Mouse (Mus musculus) gonadal fat pad, adult 2 months (tissue): ENCODE measurements at regions not wholly inside any gene's neighbourhood (a gene's known extent, or its start where the extent isn't known, plus 50 kb on each side); places are given as distances from the start of the nearest gene placed in this dataset.

Experiments
- DNase-seq: peaks from one replicate; pipeline ENCODE4 v3.0.0-alpha.2; 2012; ENCODE audit warnings: low read depth

DNA sequence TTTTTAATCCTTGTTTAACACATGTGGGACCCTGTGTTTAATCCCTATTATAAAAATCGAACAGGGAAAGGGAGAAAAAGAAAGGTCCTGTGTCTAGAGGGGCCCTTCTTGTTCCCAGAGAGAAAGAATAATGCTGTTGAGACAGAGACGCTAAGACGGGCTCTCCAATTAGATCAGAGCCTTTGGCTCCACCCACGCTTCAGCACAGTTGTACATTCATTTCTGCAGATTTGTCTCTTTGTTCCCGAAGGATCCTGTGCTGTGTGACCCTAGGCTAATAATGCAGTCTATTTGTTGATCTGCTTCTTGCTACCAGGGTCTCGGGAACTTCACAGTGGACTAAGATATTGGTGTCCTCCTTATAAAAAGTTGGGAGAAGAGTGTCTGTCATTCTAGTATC, 92.0 kb downstream of the Cdc5l start:
- DNase-seq = no peak

DNA sequence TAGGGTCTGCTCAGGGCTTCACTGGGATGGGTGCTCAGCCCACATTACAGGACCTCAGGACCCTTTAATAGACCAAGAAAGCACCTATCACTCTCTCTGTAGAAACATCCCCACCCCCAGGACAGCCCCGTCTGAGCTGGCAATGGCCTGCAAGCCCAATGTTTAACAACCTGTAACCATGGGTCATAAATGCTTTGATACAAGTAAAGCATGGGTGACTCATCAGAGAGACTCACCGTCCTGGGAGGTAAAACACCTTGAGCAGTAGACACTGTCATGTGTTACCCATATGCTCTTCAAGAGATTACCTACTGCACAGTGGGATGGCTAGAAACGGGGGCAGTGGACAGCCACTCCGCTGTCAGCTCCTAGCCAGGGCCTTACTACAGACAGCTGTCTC, 92.7 kb downstream of the Cdc5l start:
- DNase-seq = no peak

DNA sequence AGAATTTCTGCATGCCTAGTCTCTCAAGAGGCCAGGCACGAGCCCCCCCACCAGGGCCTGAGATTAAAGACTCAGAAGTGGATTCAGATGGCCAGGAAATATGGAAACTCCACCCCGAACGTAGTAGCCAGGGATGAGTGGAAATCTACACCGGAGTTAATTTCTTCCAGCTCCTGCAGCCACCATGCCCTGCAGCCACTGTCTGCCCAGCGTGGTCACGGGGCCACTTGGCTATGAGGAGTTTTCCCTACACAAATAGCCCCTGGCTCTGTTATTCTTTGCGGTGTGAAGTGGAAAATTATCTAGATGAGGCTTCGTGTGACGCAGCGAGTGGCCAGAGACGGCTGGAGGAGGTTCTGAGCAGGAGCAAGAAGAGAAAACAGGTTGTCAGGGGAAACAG, 94.3 kb downstream of the Cdc5l start:
- DNase-seq = no peak

DNA sequence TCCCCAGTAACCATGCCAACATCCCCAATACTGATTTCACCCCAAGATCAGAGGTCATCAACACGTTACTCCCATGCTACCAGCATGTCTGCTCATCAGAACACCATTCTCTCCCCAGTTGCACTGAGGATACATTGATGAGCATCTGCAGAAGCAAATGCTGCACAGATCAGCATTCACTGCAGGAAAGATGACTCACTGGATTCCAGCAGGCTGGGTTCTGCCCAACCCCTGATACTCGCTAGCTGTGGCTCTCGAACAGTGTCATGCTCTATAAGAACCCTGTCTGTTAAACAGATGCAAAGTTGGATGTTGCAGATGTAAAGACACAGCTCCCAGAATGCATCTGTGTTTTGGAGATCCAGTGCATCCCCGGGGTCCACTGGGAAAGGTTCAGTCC, 95.5 kb downstream of the Cdc5l start:
- DNase-seq = no peak

DNA sequence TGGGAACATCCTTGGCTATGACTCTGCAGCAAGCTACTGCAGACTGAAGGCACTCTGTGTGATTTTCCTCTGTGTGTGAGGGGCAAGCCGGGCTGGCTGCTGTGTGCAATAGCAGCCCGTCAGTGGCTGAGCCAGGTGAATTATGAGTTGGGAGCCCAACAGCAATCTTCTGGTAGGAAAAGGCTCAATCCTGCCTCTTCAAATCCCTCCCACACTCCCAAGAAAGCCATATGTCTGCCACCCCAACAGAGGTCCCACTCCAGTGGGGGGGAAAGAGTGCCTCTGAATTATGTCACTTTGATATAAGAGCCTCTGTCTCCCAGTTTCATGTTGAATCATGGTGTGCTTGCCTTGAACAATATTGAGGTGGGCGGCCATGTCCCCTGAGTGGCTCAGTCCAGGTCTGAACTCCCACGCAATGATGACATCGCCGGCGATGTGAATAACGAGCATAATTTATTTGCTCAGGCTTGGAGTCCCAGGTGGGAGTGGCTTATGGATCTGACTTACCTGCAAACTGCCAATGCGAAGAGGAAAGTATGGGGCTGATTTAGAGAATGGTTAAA, 97.9 kb downstream of the Cdc5l start:
- no peak for DNase-seq

DNA sequence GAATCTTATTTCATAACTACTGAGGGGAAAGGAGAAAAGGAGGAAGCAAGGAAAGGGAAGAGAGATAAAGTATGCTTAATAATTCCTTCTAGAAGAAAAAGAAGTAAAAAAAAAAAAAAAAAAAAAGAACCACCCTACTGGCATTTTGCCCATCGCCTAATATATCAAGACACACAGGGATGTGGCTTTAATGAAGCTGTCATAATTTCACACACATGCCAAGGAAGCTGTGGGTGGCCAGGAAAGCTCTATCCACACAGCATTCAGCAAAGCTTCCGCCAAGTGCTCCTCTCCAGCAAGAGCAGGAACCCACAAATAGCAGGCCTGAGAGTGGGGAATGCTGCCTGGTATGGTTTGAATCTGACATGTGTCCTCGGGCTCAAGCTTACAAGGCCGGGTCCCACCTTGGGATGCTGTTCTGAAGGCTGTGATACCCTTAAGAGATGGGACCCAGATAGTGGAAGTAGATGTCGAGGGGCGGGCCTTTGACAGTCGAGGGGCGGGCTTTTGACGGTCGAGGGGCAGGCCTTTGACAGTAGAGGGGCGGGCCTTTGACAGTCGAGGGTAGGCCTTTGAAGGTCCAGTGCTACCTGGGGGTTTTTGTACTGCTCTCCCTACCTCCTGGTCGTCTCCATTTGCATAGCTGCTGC, 98.7 kb downstream of the Cdc5l start:
- DNase-seq = no peak

DNA sequence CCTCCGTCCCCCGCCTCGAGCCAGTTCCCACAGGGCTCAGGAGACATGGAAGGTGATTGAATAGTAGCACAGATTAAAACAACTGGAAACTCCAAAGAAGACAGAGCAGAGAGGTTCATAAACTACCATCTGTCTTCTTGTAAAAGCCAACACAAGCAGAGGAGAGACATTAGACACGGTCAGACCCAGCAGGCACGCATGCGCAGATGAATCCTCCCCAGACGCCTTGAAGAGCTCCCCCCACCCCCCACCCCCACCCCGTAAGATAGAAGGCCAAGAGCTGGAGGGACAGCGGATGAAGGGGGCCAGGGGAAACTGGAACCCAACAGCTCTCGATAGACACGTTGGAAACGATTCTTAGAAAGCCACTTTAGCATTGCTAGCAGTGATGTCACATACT, 101.2 kb downstream of the Cdc5l start:
- DNase-seq = no peak

DNA sequence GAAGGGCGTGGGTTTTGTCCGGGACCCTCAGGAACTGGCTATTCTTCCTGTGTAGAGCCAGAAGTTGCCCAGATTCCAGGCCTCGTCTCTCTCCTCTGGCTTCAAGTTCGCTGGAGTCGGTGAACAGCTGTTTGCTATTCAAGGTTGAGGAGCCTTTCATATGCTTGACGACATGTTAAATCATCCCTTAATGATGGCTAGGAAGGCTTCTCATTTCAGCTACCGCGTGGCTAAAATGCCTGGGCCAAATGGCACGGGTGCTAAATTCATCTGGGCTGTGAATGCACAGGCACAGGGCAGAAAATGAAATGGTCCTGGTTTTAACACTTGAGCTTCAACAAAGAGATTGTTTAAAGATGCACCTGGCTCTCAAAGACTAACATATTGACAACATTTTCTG, 104.3 kb downstream of the Cdc5l start:
- no peak for DNase-seq

DNA sequence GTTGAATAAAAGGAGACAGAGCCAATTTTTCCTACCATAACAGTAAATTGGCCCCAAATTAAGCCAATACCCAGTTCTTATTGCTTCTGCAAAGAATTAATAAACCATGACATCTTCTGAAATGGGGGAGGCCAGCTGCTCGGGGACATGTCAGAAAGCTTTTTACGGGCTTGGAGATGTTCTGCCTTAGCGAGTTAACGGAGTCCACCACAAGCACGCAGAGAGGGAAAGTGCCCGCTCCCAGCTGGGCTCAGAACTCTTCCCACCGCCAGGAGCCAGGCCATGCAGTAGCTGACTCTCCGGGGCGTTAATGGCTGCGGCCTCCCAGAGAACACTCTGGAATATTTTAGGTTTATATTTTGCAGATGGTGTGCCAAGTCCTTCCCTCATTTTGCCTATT, 106.8 kb downstream of the Cdc5l start:
- no peak for DNase-seq

DNA sequence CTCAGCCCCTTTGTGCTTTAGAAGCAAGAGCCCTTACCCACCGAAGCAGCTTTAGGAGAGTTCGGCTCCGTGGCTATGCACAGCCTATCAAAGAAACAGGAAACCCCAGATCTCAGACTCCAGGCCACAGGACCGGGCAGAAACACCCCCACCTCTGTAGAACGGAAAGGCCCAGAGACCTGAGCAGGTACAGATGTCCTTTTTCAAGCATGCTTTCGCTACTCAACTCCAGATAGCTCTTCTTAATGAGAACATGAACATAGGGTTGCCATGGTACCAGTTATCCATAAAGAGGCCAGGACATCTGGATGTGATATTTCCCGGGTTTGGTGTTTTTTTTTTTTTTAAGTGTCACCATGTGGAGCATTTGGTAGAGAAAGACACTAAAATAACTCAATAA, 107.4 kb downstream of the Cdc5l start:
- no peak for DNase-seq

DNA sequence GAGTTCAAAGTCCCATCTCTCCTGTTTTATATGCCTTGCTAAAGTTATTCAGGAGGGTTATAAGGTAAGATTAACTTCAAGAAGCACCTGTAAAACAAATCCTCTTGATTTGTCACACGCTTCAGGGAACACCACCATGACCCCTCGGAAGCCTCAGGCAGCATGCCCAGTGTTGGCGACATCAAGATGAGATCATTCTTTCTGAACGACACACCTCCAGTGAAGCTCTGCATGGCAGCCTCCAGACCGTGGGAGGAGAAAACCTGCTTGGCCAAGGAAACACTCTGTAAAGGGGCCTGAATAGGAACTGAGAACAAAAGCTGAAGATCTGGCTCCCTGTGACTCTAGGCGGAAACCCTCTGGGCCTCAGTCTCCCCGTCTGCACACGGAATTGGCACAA, 110.7 kb downstream of the Cdc5l start:
- no peak for DNase-seq

DNA sequence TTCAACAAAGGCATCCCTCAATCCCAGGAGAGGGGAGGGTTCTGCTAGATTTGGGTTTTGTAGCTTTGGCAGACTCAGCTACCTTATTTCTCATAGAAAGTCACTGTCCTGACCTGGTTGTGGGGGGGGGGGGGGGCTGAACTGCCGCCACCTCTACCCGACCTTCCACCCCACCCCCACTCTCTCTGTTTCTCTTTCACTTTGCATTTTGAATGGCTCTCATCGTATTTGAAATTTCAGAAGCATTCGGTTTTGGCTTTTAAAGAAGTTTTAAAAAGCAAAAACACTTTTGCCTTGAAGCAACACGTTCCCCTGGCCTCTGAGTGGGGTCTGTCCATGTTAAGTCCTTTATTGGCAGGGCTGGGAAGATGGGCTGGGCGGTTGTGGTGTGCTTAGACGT, 113.5 kb downstream of the Cdc5l start:
- DNase-seq = no peak

DNA sequence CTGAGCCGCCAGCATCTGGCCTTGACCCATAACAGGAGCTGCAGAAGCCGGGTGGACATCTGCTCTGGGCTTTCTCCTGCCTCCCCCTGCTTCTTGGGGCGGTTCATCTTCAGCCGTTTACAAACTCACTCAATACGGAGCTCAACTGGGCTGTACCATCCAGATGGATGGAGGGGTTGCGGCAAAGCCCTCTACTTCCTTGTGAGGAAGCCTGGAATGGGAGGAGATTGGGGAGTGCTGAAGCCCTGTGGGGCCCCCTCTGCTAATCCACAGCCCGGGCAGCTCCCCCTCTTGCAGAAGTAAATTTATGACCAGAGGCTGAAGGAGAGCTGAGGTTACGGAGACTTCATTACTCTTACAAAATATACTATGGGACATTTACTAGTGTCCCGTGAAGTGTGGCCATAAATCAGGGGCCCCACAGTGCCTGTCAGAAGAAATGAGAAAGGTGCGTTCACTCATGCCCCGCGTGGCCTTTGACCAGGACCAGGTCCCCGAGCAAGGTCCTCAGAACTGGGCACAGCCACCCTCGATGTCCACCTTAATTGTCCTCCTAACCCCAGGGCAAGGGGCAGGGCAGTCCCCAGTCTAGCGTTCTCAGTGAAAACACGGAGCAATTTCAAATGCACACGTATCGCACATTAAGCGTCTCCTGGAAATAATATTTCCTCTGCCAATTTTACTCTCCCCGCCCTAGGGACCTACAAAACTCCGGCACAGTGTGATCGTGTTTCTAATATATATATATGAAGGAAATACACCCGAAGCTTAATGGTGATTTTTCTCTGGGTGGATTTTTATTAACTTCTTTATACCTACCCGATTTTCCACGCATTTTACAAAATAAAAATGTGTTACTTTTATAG, 115.1 kb downstream of the Cdc5l start:
- DNase-seq = no peak

DNA sequence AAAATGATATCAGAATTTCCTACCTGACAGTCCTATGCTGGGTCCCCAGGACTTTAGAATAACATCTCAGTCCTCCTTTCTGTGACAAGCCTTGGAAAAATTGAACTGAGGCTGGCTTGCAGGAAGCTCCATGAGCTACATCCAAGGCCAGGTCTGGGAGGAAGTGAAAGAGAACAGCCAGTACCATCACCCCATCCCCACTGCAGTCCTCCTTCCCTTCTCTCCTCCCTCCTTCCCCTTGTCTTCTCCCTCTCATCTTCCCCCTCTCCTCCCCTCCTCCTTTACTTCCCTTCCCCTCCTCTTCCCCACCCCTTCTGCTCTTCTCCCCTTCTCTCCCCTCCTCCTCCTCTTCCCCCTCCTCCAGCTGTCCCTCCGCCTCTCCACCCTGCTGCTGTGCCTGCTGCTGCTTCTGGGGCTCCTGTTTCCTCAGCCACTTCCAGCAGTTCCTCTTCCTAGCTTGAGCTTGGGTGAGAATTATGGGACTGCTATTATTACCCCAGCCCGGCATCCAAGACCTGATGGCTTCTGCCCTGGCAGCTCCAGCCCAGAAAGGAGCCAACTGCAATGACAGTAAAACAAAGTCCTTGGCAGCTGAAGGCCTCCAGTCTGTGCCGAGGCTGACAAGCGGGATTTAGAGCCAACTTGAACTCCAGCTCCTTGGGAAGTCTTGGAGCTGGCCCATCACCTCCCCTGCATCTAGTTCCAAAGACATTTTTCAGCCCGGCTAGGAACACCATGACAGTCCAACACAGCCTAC, 120.8 kb downstream of the Cdc5l start:
- peak; percentile 57 for DNase-seq

DNA sequence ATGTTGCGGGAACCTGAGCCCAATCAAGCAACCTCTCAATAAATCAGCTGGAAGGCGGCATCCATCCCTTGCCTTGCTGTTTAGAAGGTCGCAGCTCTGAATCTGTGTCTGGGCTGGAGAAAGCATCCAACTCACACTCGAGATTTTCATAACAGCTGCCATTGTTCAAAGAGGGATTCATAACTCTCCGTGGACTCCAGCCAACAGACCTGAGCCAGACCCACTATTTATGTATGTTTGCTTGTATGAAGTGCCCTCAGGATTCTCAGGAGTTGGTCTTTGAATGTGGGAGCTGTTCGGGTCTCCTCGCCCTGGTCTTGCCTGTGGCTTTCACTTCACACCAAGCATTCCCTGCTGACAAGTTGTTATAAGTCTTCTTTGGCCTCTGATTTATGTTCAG, 127.0 kb downstream of the Cdc5l start:
- no peak for DNase-seq

DNA sequence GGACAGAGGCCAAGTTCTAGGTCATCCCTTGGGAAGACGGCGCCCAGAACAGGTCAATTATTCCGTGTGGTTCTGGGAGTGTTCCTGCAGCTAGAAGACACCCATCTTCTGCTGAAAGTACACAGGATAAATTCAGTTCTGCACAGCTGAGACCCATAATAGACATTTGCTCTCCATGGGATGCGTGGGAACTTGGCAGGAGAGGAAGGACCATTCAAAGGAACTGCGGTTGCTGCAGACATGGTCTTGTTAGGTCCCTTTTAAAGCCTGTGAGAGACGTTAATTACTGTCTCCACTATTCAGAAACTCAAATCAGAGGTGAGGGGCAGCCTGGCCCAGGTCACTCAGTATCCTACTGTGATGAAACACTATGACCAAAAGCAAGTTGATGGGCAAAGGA, 130.4 kb downstream of the Cdc5l start:
- DNase-seq = no peak

DNA sequence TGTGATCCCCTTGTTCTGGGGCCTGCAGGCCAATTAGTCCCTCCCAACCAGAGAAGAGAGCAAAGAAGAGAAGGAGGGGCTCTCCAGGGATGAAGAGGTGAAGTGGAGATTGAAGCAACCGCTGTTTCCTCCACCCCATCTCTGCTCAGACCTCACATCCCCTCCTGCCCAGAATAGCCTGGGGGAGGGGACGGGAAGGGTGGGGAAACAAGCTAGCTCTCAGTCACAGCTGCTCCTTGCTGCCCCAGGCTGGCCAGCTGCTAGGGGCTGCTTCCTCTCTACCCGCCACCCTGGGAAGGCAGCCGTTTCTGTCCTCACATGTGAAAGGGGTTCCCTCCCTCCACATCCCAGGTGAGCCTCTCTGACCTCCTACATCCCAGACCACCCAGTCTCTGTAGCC, 135.2 kb downstream of the Cdc5l start:
- DNase-seq = no peak

DNA sequence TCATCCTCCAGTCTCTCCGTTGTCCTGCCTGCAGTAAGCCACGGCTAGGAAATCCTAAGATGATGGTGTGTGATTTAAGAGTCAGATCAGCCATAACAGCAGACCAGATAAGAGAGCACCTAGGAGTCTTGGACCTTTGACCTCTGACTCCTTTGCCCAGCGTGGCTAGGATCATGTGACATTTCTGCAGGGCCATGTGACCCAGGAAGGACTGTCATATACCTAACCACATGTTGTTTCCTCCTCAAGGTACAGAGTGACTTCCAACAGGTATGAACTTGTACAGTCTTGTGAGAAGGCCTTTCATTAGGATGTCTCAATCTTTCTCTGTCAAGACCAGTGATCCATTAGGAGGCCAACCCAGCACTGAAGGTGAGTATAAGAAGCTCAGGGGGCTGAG, 135.7 kb downstream of the Cdc5l start:
- DNase-seq = peak; percentile 26

DNA sequence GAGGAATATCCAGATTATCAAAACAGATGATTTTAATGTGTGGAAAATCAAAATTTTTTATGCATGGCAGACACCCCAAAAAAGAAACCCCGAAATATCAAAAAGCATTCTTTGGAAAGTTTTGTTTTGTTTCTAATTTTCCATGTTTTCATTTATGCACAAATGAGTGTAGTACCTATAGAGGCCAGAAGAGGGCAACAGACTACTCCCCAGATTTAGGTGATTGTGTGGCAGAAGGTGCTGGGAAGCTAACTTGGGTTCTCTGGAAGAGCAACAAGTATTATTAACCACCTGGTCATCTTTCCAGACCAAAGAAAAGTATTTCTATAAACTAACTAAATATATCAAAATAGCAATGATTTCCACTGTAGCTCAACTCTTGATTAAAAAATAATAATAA, 137.2 kb downstream of the Cdc5l start:
- DNase-seq = no peak

DNA sequence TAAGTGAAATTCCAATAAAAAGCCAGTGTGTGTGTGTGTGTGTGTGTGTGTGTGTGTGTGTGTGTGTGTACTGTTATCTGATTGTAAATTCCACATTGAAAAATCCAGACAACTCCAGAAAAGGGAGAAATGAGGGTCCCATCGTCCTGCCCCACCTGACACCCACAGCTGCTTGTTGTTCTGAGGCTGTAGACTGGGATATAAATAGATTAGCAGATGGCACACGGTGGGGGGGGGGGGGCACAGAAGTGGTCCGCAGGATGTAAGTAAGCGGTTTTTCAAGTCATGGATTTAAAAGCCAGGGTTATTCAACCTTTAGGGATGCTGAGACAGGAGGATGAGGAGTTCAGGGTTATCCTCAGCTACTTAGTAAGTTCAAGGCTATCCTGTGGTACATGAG, 138.7 kb downstream of the Cdc5l start:
- no peak for DNase-seq

DNA sequence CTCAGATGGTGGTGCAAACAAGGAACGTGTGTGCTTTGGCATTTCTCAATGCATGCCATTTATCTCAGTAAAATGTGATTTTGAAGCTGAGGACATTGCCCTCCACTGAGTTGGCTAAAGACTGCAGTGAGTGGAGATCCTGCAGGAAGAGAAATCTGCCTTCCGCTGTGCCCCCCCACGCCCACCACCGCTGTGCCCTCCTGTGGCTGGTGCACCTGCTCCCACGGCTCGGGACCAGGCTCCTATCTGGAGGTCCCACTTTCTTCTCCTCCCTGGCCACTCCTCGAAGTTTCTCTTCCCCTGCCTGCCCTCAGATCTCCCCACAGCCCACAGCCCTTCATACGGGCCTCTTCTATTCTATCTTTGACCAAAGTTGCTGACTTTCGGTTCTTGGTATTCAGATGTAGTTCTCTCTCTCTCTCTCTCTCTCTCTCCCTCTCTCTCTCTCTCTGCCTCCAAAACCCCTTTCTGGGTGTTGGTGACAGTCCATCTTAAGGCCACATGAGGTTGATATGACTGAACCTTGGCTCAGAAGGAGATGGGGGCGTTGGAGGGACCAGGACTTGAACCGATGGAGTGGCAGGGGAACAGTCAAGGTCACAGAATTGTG, 139.2 kb downstream of the Cdc5l start:
- DNase-seq = no peak

DNA sequence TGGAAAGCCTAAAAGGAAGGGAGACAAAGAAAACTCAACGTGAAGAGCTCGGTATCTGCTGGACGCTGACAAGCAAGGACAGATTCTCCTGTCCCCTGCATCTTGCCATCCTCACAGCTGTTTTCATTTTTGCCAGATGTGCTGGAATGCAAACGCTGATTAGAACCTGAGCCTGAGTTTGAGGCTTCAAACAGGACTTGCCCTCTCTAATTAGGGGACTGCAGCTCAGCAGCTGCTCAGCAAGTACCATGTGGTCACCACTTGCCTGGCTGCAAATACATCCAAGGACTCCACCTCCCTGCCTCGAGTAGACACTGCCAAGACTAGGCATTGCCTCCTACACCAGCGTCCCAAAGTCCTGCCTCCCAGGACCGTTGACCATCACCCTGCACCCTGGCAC, 140.7 kb downstream of the Cdc5l start:
- DNase-seq = no peak
